Mouse (Mus musculus) heart, adult 2 months (tissue): Measurements from ENCODE around the gene Dcakd. TPM values are rescaled to one million over a fixed set of nuclear protein-coding genes. Genes with fewer than 3 reads are reported as not detected.

Source experiments
- DNase-seq, 2 experiments: peaks; one replicate each; pipeline ENCODE4 v3.0.0; 2021
- H3K27ac ChIP-seq: fragments of 200-600 bp; 2 replicates; pipeline ENCODE4 v1.8.1; 2022
- H3K27me3 ChIP-seq: fragments of 200-500 bp; 2 replicates; pipeline ENCODE4 v1.6.1; 2012; ENCODE audit warnings: mild to moderate bottlenecking, low read length, inconsistent platforms, mixed read lengths; ENCODE audit not compliant: control insufficient read depth, insufficient read depth
- H3K36me3 ChIP-seq: fragments of 200-500 bp; 2 replicates; pipeline ENCODE4 v1.6.1; 2012; ENCODE audit warnings: low read length, inconsistent platforms; ENCODE audit not compliant: control insufficient read depth, insufficient read depth
- H3K4me1 ChIP-seq: fragments of 200-500 bp; 2 replicates; pipeline ENCODE4 v1.6.1; 2011; ENCODE audit warnings: low read length; ENCODE audit not compliant: control insufficient read depth, insufficient read depth
- H3K4me3 ChIP-seq: fragments of 200-600 bp; 2 replicates; pipeline ENCODE4 v1.8.1; 2022
- H3K79me2 ChIP-seq: fragments of 200-500 bp; replicated peaks from 2 replicates; pipeline ENCODE4 v1.6.1; 2012; ENCODE audit warnings: mild to moderate bottlenecking, inconsistent platforms, low read length, moderate library complexity, mixed read lengths; ENCODE audit not compliant: control insufficient read depth, insufficient read depth
- H3K9ac ChIP-seq: fragments of 200-500 bp; 2 replicates; pipeline ENCODE4 v1.6.1; 2012; ENCODE audit warnings: low read depth, mild to moderate bottlenecking, control low read depth, inconsistent platforms, low read length, mixed read lengths
- CTCF ChIP-seq: fragments of 200-600 bp; IDR thresholded peaks from 2 replicates; pipeline ENCODE4 v1.8.1; 2022; ENCODE audit warnings: antibody characterized with exemption, mild to moderate bottlenecking, moderate library complexity
- EP300 ChIP-seq: fragments of 200-500 bp; IDR thresholded peaks from 2 replicates; pipeline ENCODE4 v1.6.1; 2011; ENCODE audit warnings: low read depth, low read length, control low read depth; ENCODE audit not compliant: insufficient read depth
- POLR2A ChIP-seq: fragments of 200-500 bp; IDR thresholded peaks from 2 replicates; pipeline ENCODE4 v1.6.1; 2011; ENCODE audit warnings: mild to moderate bottlenecking, low read depth, low read length, control low read depth; ENCODE audit not compliant: insufficient read depth
- WGBS: fragments of 180-500 bp; shearing (Covaris S2); methylation state at CpG from one replicate; pipeline ENCODE4 v1.1.7; 2018; 5-methylcytosine and 5-hydroxymethylcytosine counted together
- intact Hi-C: fragments of 180-260 bp; cut with DNase I; formaldehyde crosslinking; loops from one replicate; pipeline ENCODE4 v1.15.1; 2025
- polyA plus RNA-seq: library from polyadenylated mRNA; depleted of rRNA; stranded (reverse); fragments of >200 nt; gene quantifications from 2 replicates; pipeline ENCODE4 v1.2.3, GENCODE M21; 2012
- total RNA-seq, 2 experiments: library from RNA; stranded (reverse); gene quantifications; 2 replicates each; pipeline ENCODE4 v1.2.3; 2021

The Dcakd gene
- total and polyA plus RNA-seq, 3 experiments, result 69.3 to 122 (median 75.0) TPM

DNA sequence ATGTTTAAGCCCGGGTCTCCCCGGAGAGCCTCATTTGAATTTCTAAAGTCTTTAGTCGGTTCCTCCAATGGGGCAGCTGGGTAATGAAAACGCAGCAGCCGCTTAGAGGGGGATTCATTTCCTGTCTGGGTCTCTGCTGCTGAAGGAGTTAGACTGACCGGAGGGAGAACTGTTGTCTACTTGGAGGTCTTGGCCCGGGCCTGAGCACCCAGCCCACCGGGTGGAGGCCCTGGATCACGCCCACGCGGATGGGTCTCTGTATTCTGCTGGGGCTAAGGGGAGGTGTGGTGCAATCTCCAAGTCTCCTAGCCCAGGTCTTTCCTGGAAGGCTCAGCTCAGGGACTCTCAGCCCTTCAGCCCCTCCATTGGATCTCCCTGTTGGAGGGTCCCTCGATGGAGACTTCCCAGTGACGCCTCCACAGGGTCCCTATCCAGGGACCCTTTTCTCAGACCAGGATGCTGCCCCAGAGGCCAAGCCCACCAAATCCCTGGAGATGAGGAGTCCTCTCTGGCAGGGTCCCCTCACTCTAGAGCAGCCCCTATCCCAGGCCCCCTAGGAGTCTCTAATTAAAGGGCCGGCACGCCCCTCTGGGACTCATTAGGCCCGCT is 64.8 kb downstream of the Dcakd start:
- intact Hi-C loops, result no loop called here
- Histone ChIP-seq H3K27me3 (no peaks in the 10 kb centered on the region; the same call in none of the 2 replicates), H3K79me2 (no peaks in the 10 kb centered on the region), H3K27ac (no peak overlapping the region), H3K36me3 (no peaks in the 10 kb centered on the region), H3K4me1 (no peaks in the 10 kb centered on the region), H3K4me3 (no peak overlapping the region), H3K9ac (no peak overlapping the region)
- DNase-seq, result no peak
- 24% methylated on average over 16 of the region's 16 CpGs for WGBS
- TF ChIP-seq CTCF (no peak), EP300 (no peak), POLR2A (no peak)

DNA sequence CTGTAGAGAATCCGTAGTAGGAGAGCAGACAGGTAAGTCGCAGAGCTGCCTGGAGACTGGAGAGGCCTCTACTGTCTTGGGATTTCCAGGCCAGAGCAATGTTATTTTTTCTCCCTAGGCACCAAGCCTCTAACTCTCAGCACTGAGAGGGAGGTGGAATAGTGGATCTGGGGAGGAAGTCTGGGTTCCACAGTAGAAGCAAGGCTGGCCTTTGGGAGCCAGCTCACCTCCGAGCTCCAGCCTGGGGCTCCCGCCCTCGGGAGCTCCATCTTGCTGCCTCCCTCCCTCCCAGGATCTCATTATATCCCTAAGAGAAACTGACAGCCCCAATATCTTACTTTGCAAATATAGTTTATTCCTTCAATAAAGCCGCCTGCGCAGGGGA is 65.3 kb downstream of the Dcakd start:
- Histone ChIP-seq H3K4me3 (no peak overlapping the region), H3K27me3 (no peaks in the 10 kb centered on the region; the same call in none of the 2 replicates), H3K79me2 (no peaks in the 10 kb centered on the region), H3K36me3 (no peaks in the 10 kb centered on the region), H3K9ac (no peak overlapping the region), H3K4me1 (no peaks in the 10 kb centered on the region), H3K27ac (no peak overlapping the region)
- intact Hi-C loops, result no loop called here
- TF ChIP-seq POLR2A, result no peak
- no peak for TF ChIP-seq EP300
- no peak for TF ChIP-seq CTCF
- 58% methylated on average over 7 of the region's 7 CpGs for WGBS
- no peak for DNase-seq

- H3K27me3 ChIP-seq, result no peaks in the 10 kb centered on the region; the same call in none of the 2 replicates
- DNase-seq, result no peak
- intact Hi-C loops, result no loop called here
- peaks cover 2% of the 10 kb centered on the region for H3K4me1 ChIP-seq
- no peak for TF ChIP-seq EP300
- TF ChIP-seq CTCF, result no peak
- TF ChIP-seq POLR2A, result no peak
- WGBS, result 91% methylated on average over 4 of the region's 4 CpGs
- H3K27ac ChIP-seq, result no peak overlapping the region
- no peaks in the 10 kb centered on the region for H3K36me3 ChIP-seq
- H3K4me3 ChIP-seq, result no peak overlapping the region
- H3K9ac ChIP-seq, result no peak overlapping the region
- no peaks in the 10 kb centered on the region for H3K79me2 ChIP-seq
These were observed 67.1 kb downstream of the Dcakd start for GRCm38 (mm10) chr11:102961082-102961481.

DNA sequence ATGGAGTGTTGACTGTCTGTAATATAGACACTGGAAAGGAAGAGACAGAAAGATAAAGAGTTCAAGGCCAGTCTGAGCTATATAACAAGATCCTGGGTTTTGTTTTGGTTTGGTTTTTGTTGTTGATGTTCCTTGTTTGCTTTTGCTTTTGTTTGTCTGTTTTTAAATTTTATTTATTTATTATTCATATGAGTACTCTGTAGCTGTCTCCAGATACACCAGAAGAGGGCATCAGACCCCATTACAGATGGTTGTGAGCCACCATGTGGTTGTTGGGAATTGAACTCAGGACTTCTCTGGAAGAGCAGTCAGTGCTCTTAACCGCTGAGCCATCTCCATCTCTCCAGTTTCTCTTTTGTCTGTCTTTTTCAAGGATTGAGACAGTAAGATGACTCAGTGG is 69.3 kb downstream of the Dcakd start:
- 82% methylated on average over 1 of the region's 1 CpGs for WGBS
- no peak overlapping the region for H3K9ac ChIP-seq
- no peaks in the 10 kb centered on the region for H3K79me2 ChIP-seq
- no peak overlapping the region for H3K27ac ChIP-seq
- TF ChIP-seq CTCF, result peak; percentile 26; the same call in 1 of the 2 replicates
- TF ChIP-seq EP300, result no peak
- intact Hi-C loops, result no loop called here
- H3K4me3 ChIP-seq, result no peak overlapping the region
- DNase-seq, result no peak
- no peaks in the 10 kb centered on the region for H3K36me3 ChIP-seq
- H3K4me1 ChIP-seq, result peaks cover 2% of the 10 kb centered on the region
- H3K27me3 ChIP-seq, result no peaks in the 10 kb centered on the region; the same call in none of the 2 replicates

GRCm38 (mm10) chr11:102958431-102958830 is 69.7 kb downstream of the Dcakd start:
- WGBS, result 91% methylated on average over 6 of the region's 6 CpGs

DNA sequence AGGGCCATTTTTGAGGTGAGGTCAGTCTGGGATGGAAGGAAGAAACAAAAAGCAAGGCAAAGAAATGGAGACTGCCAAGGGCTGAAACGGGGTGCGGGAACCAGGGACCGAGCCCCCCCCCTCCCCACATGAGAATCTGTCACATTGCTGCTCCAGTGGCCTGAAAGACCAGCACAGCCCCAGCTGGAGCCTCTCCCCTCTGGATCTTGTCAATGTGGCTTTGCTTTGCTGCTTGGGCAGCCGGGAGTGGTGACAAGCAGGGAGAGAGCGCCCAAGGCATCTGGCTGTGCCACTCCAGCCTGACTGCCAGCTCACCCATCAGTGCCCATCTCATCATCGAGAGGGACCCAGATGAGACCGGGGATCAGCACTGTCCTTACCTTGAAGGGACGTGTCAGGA is 70.4 kb downstream of the Dcakd start:
- TF ChIP-seq EP300, result no peak
- no peak for TF ChIP-seq POLR2A
- TF ChIP-seq CTCF, result no peak
- H3K79me2 ChIP-seq, result no peaks in the 10 kb centered on the region
- no peak overlapping the region for H3K4me3 ChIP-seq
- DNase-seq, result no peak
- H3K4me1 ChIP-seq, result peaks cover 2% of the 10 kb centered on the region
- no peak overlapping the region for H3K27ac ChIP-seq
- intact Hi-C loops, result no loop called here
- H3K9ac ChIP-seq, result no peak overlapping the region
- WGBS, result 73% methylated on average over 8 of the region's 8 CpGs
- no peaks in the 10 kb centered on the region; the same call in 1 of the 2 replicates for H3K27me3 ChIP-seq
- no peaks in the 10 kb centered on the region for H3K36me3 ChIP-seq

More at GRCm38 (mm10) chr11:102958431-102958830, 69.7 kb downstream of the Dcakd start:
- Histone ChIP-seq H3K27ac (no peak overlapping the region), H3K79me2 (no peaks in the 10 kb centered on the region), H3K4me1 (peaks cover 2% of the 10 kb centered on the region), H3K36me3 (no peaks in the 10 kb centered on the region), H3K27me3 (no peaks in the 10 kb centered on the region; the same call in none of the 2 replicates), H3K9ac (no peak overlapping the region), H3K4me3 (no peak overlapping the region)
- intact Hi-C loops, result no loop called here
- DNase-seq, result no peak
- no peak for TF ChIP-seq POLR2A
- TF ChIP-seq CTCF, result no peak
- TF ChIP-seq EP300, result no peak
